Mouse (Mus musculus) CH12.LX (cell line): ENCODE results near the gene Kcnk18. TPM values are rescaled to one million over a fixed set of nuclear protein-coding genes. Genes with fewer than 3 reads are reported as not detected.

ENCODE experiments used
- DNase-seq: peaks from one replicate; pipeline ENCODE4 v3.0.0-alpha.2; 2013; ENCODE audit errors: extremely low read depth
- H3K27ac ChIP-seq: 2 replicates; pipeline ENCODE4 v1.5.1; 2012; ENCODE audit warnings: low read depth, mild to moderate bottlenecking, control low read depth, moderate library complexity; ENCODE audit not compliant: insufficient read depth
- H3K27me3 ChIP-seq: replicated peaks from 2 replicates; pipeline ENCODE3; 2012; ENCODE audit warnings: inconsistent platforms
- H3K36me3 ChIP-seq, 2 experiments: replicated peaks in 1 of 2; 2 replicates each; pipeline versions ENCODE3 to v1.6.1; 2012; ENCODE audit warnings: inconsistent platforms in 1 of 2, low read length in 1 of 2, mild to moderate bottlenecking in 1 of 2, mixed read lengths in 1 of 2, moderate library complexity in 1 of 2; ENCODE audit not compliant: control insufficient read depth in 1 of 2, insufficient read depth in 1 of 2
- H3K4me1 ChIP-seq, 2 experiments: 2 replicates each; pipeline ENCODE4 v1.6.1; 2012; ENCODE audit warnings: inconsistent platforms in 1 of 2, moderate library complexity in 1 of 2; ENCODE audit not compliant: insufficient read depth in 2 of 2, control insufficient read depth in 1 of 2
- H3K4me2 ChIP-seq: 2 replicates; pipeline ENCODE4 v1.6.1; 2012; ENCODE audit warnings: low read depth, mild to moderate bottlenecking, control low read depth; ENCODE audit not compliant: poor library complexity, insufficient read depth, severe bottlenecking
- H3K4me3 ChIP-seq, 3 experiments: fragments of 150-350 bp in 1 of 3; sonication (generic) in 1 of 3; replicated peaks in 1 of 3; 2 replicates each; pipeline versions ENCODE3 to v1.5.1; 2011 to 2012; ENCODE audit warnings: low read depth in 2 of 3, low read length in 2 of 3, mild to moderate bottlenecking in 2 of 3, moderate library complexity in 2 of 3, control low read depth in 1 of 3, improper control_type of control experiment in 1 of 3, inconsistent platforms in 1 of 3, mixed read lengths in 1 of 3; ENCODE audit not compliant: poor library complexity in 1 of 3
- H3K79me2 ChIP-seq: replicated peaks from 2 replicates; pipeline ENCODE4 v1.6.1; 2012; ENCODE audit warnings: mild to moderate bottlenecking, moderate library complexity; ENCODE audit not compliant: control insufficient read depth, poor library complexity, insufficient read depth, severe bottlenecking; ENCODE audit errors: extremely low read depth
- H3K9ac ChIP-seq: 2 replicates; pipeline ENCODE4 v1.6.1; 2012; ENCODE audit warnings: low read depth, mild to moderate bottlenecking, control low read depth, moderate library complexity; ENCODE audit not compliant: insufficient read depth
- H3K9me3 ChIP-seq: replicated peaks from 2 replicates; pipeline ENCODE3; 2012; ENCODE audit warnings: low read length, inconsistent platforms, mixed read lengths
- BHLHE40 ChIP-seq: IDR thresholded peaks from 2 replicates; pipeline ENCODE4 v1.6.1; 2011; ENCODE audit warnings: mild to moderate bottlenecking, low read depth, low read length, improper control_type of control experiment
- CHD2 ChIP-seq: IDR thresholded peaks from 2 replicates; pipeline ENCODE4 v1.6.1; 2011; ENCODE audit warnings: low read length, improper control_type of control experiment
- E2F4 ChIP-seq: IDR thresholded peaks from 2 replicates; pipeline ENCODE4 v1.6.1; 2011; ENCODE audit warnings: low read depth, low read length, improper control_type of control experiment; ENCODE audit not compliant: insufficient replicate concordance
- ELF1 ChIP-seq: IDR thresholded peaks from 2 replicates; pipeline ENCODE4 v1.6.1; 2014; ENCODE audit warnings: low read depth, mild to moderate bottlenecking, inconsistent platforms, low read length, improper control_type of control experiment
- ETS1 ChIP-seq: conservative IDR thresholded peaks from 2 replicates; pipeline ENCODE4 v1.6.1; 2012; ENCODE audit warnings: low read depth, mild to moderate bottlenecking, inconsistent platforms, low read length, improper control_type of control experiment, moderate library complexity
- GABPA ChIP-seq: IDR thresholded peaks from 2 replicates; pipeline ENCODE4 v1.6.1; 2012; ENCODE audit warnings: low read depth, low read length, improper control_type of control experiment, inconsistent platforms; ENCODE audit not compliant: insufficient replicate concordance
- HCFC1 ChIP-seq: IDR thresholded peaks from 2 replicates; pipeline ENCODE4 v1.6.1; 2012; ENCODE audit warnings: low read depth, mild to moderate bottlenecking, inconsistent platforms, low read length, improper control_type of control experiment
- KAT2A ChIP-seq: IDR thresholded peaks from 2 replicates; pipeline ENCODE4 v1.6.1; 2012; ENCODE audit warnings: low read length, improper control_type of control experiment, inconsistent platforms; ENCODE audit not compliant: insufficient replicate concordance
- MAFK ChIP-seq: IDR thresholded peaks from 2 replicates; pipeline ENCODE4 v1.6.1; 2011; ENCODE audit warnings: low read length, improper control_type of control experiment; ENCODE audit not compliant: insufficient replicate concordance
- MAX ChIP-seq: IDR thresholded peaks from 2 replicates; pipeline ENCODE4 v1.6.1; 2011; ENCODE audit warnings: low read length, improper control_type of control experiment
- MAZ ChIP-seq: IDR thresholded peaks from 2 replicates; pipeline ENCODE4 v1.6.1; 2012; ENCODE audit warnings: low read depth, mild to moderate bottlenecking, inconsistent platforms, low read length, improper control_type of control experiment, moderate library complexity
- MYC ChIP-seq: IDR thresholded peaks from 2 replicates; pipeline ENCODE4 v1.6.1; 2011; ENCODE audit warnings: low read depth, mild to moderate bottlenecking, improper control_type of control experiment, low read length
- NELFE ChIP-seq: IDR thresholded peaks from 2 replicates; pipeline ENCODE4 v1.6.1; 2011; ENCODE audit warnings: low read depth, low read length, improper control_type of control experiment
- NRF1 ChIP-seq: IDR thresholded peaks from 2 replicates; pipeline ENCODE4 v1.6.1; 2014; ENCODE audit warnings: low read depth, mild to moderate bottlenecking, inconsistent platforms, low read length, improper control_type of control experiment, moderate library complexity
- PAX5 ChIP-seq: IDR thresholded peaks from 2 replicates; pipeline ENCODE4 v1.6.1; 2012; ENCODE audit warnings: low read length, inconsistent platforms, mixed read lengths
- POLR2A ChIP-seq: IDR thresholded peaks from 2 replicates; pipeline ENCODE4 v1.6.1; 2011; ENCODE audit warnings: low read depth, mild to moderate bottlenecking, improper control_type of control experiment, low read length
- POLR2AphosphoS2 ChIP-seq: IDR thresholded peaks from 2 replicates; pipeline ENCODE4 v1.6.1; 2011; ENCODE audit warnings: low read depth, low read length, improper control_type of control experiment
- RAD21 ChIP-seq: IDR thresholded peaks from 2 replicates; pipeline ENCODE4 v1.6.1; 2011; ENCODE audit warnings: low read depth, mild to moderate bottlenecking, low read length, improper control_type of control experiment, moderate library complexity
- RCOR1 ChIP-seq: conservative IDR thresholded peaks from 2 replicates; pipeline ENCODE4 v1.6.1; 2012; ENCODE audit warnings: low read depth, mild to moderate bottlenecking, inconsistent platforms, low read length, improper control_type of control experiment
- SMC3 ChIP-seq: IDR thresholded peaks from 2 replicates; pipeline ENCODE4 v1.6.1; 2011; ENCODE audit warnings: low read depth, low read length, improper control_type of control experiment
- ZC3H11A ChIP-seq: IDR thresholded peaks from 2 replicates; pipeline ENCODE4 v1.6.1; 2012; ENCODE audit warnings: low read depth, mild to moderate bottlenecking, inconsistent platforms, low read length, improper control_type of control experiment
- ZKSCAN1 ChIP-seq: IDR thresholded peaks from 2 replicates; pipeline ENCODE4 v1.6.1; 2012; ENCODE audit warnings: low read depth, inconsistent platforms, low read length, improper control_type of control experiment, borderline replicate concordance
- ZMIZ1 ChIP-seq: IDR thresholded peaks from 2 replicates; pipeline ENCODE4 v1.6.1; 2012; ENCODE audit warnings: low read depth, mild to moderate bottlenecking, inconsistent platforms, low read length, improper control_type of control experiment
- dilution Hi-C: fragments of 300-500 bp; cut with MboI; formaldehyde crosslinking; loops from 2 replicates; pipeline ENCODE4 v1.14.3; 2020; ENCODE audit warnings: low sequenced_read_pairs; ENCODE audit not compliant: extremely low pct_unique_long_range_greater_than_20kb, extremely low pct_ligation_motif_present
- in situ Hi-C: fragments of 300-500 bp; cut with MboI; formaldehyde crosslinking; loops from 3 replicates; pipeline ENCODE4 v1.14.3; 2019; ENCODE audit warnings: low sequenced_read_pairs, low pct_ligation_motif_present, low pct_unique_long_range_greater_than_20kb, mixed read lengths
- polyA plus RNA-seq: library from polyadenylated mRNA; unstranded; fragments of >175 nt; gene quantifications from 2 replicates; pipeline ENCODE4 v1.2.1, GENCODE M21; 2012; ENCODE audit warnings: low read depth; ENCODE audit not compliant: insufficient read length
- total RNA-seq, 2 experiments: library from RNA; depleted of rRNA; stranded (reverse); fragments of 300-350 nt in 1 of 2; fragments of >200 nt in 1 of 2; gene quantifications; 2 replicates each; pipeline ENCODE4 v1.2.3; 2012 to 2014

The Kcnk18 gene
- total and polyA plus RNA-seq, 3 experiments: not detected

- Histone ChIP-seq H3K4me2 (no peak overlapping the region), H3K36me3 (no peaks in the 10 kb centered on the region), H3K27me3 (no peaks in the 10 kb centered on the region), H3K4me1 (peaks cover 0 to 5% of the 10 kb centered on the region in 2 experiments; a peak in 1 of 4 replicates), H3K9ac (no peak overlapping the region), H3K27ac (no peak overlapping the region), H3K4me3 (no peak overlapping the region), H3K79me2 (no peaks in the 10 kb centered on the region), H3K9me3 (no peaks in the 10 kb centered on the region)
- dilution Hi-C loops (no loop called here), in situ Hi-C loops (no loop called here)
- DNase-seq: no peak
- no peak for TF ChIP-seq SMC3
- TF ChIP-seq POLR2A: no peak
- TF ChIP-seq RCOR1: no peak
- TF ChIP-seq MAX: no peak
- no peak for TF ChIP-seq ZKSCAN1
- TF ChIP-seq E2F4: no peak
- no peak for TF ChIP-seq ETS1
These were observed 2.1 kb upstream of the Kcnk18 start for GRCm38 (mm10) chr19:59216891-59217290.

GRCm38 (mm10) chr19:59221131-59221530, 2.1 kb downstream of the Kcnk18 start:
- H3K27me3 ChIP-seq: peaks cover 2% of the 10 kb centered on the region
- no peak for DNase-seq
- H3K79me2 ChIP-seq: no peaks in the 10 kb centered on the region
- H3K36me3 ChIP-seq: no peaks in the 10 kb centered on the region
- H3K9ac ChIP-seq: no peak overlapping the region
- TF ChIP-seq HCFC1 (no peak), ZMIZ1 (no peak), PAX5 (no peak)
- dilution Hi-C loops: no loop called here
- no peak overlapping the region for H3K27ac ChIP-seq
- no peaks in the 10 kb centered on the region for H3K9me3 ChIP-seq
- no peaks in the 10 kb centered on the region for H3K4me1 ChIP-seq
- in situ Hi-C loops: no loop called here
- no peak overlapping the region for H3K4me3 ChIP-seq
- H3K4me2 ChIP-seq: no peak overlapping the region

- H3K9ac ChIP-seq: no peak overlapping the region
- no peaks in the 10 kb centered on the region for H3K36me3 ChIP-seq
- TF ChIP-seq ETS1 (no peak), MAZ (no peak), NELFE (no peak), BHLHE40 (no peak), KAT2A (no peak), CHD2 (no peak), POLR2AphosphoS2 (no peak), ELF1 (no peak), ZC3H11A (no peak), E2F4 (no peak), MAFK (no peak), PAX5 (no peak), POLR2A (no peak), ZKSCAN1 (no peak), MAX (no peak), ZMIZ1 (no peak), MYC (no peak), GABPA (no peak), NRF1 (no peak), RAD21 (no peak)
- peaks cover 2% of the 10 kb centered on the region for H3K27me3 ChIP-seq
- no peaks in the 10 kb centered on the region for H3K79me2 ChIP-seq
- no peak for DNase-seq
- dilution Hi-C loops: no loop called here
- H3K27ac ChIP-seq: no peak overlapping the region
- H3K9me3 ChIP-seq: no peaks in the 10 kb centered on the region
- peaks cover 0 to 7% of the 10 kb centered on the region in 2 experiments; a peak in 2 of 4 replicates for H3K4me1 ChIP-seq
- in situ Hi-C loops: no loop called here
- no peak overlapping the region for H3K4me3 ChIP-seq
- H3K4me2 ChIP-seq: no peak overlapping the region
These were observed 9.4 kb downstream of the Kcnk18 start for GRCm38 (mm10) chr19:59228376-59228775.
